Mouse (Mus musculus) kidney, adult 2 months (tissue): ENCODE measurements around the gene Gtf2i.
"Not testable (repeated sequence)": the region's sequence is repeated elsewhere in the genome, so short reads cannot be mapped to it uniquely, and the experiment has no call there.

ENCODE experiments used
- CTCF ChIP-seq: fragments of 200-500 bp; conservative IDR thresholded peaks from 2 replicates; pipeline ENCODE4 v1.5.1; 2011; ENCODE audit warnings: low read depth, mild to moderate bottlenecking, control low read depth, low read length, moderate library complexity, mixed read lengths; ENCODE audit not compliant: insufficient read depth, insufficient read length
- POLR2A ChIP-seq: fragments of 200-500 bp; IDR thresholded peaks from one replicate; pipeline ENCODE4 v1.6.1; 2011; ENCODE audit warnings: low read depth, low read length, control low read depth

DNA sequence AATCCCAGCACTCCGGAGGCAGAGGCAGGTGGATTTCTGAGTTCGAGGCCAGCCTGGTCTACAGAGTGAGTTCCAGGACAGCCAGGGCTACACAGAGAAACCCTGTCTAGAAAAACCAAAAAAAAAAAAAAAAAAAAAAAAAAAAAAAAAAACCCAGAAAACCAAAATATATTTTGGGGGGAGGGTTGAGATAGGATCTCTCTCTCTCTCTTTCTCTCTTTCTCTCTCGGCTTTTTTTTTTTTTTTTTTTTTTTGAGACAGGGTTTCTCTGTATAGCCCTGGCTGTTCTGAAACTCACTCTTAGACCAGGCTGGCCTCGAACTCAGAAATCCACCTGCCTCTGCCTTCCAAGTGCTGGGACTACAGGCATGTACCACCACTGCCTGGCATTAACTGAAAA lies 29.0 kb upstream of the Gtf2i start:
- not testable (repeated sequence) for TF ChIP-seq CTCF, POLR2A
